Mouse (Mus musculus) myocyte (in vitro differentiated cells): ENCODE measurements around the gene Wnt1. TPM values are rescaled to one million over a fixed set of nuclear protein-coding genes. Genes with fewer than 3 reads are reported as not detected.
A peak's percentile ranks its signal among the peaks of the same experiment; 100 is the strongest.
"Not testable (repeated sequence)": the region's sequence is repeated elsewhere in the genome, so short reads cannot be mapped to it uniquely, and the experiment has no call there.

ENCODE experiments used
- H3K27me3 ChIP-seq: one replicate; pipeline ENCODE4 v1.6.1; 2011; ENCODE audit not compliant: control insufficient read depth, insufficient read depth, insufficient read length
- H3K36me3 ChIP-seq: one replicate; pipeline ENCODE4 v1.6.1; 2011; ENCODE audit not compliant: control insufficient read depth, insufficient read depth
- H3K4me2 ChIP-seq: one replicate; pipeline ENCODE4 v1.6.1; 2011; ENCODE audit warnings: low read depth, control low read depth
- H3K4me3 ChIP-seq: one replicate; pipeline ENCODE4 v1.5.1; 2011; ENCODE audit warnings: mild to moderate bottlenecking, control low read depth, moderate library complexity
- H3K79me2 ChIP-seq: one replicate; pipeline ENCODE4 v1.6.1; 2011; ENCODE audit not compliant: control insufficient read depth, insufficient read depth
- H3ac ChIP-seq: one replicate; pipeline ENCODE4 v1.6.1; 2011; ENCODE audit not compliant: control insufficient read depth, insufficient read length
- CEBPB ChIP-seq: IDR thresholded peaks from 2 replicates; pipeline ENCODE4 v1.6.1; 2011; ENCODE audit warnings: mild to moderate bottlenecking, moderate library complexity; ENCODE audit not compliant: poor library complexity, insufficient read depth, severe bottlenecking
- E2F4 ChIP-seq: IDR thresholded peaks from one replicate; pipeline ENCODE4 v1.6.1; 2011; ENCODE audit warnings: mild to moderate bottlenecking, control low read depth, moderate library complexity; ENCODE audit not compliant: insufficient read depth
- MAX ChIP-seq: IDR thresholded peaks from one replicate; pipeline ENCODE4 v1.6.1; 2011; ENCODE audit warnings: low read depth, mild to moderate bottlenecking, control low read depth
- MYOD1 ChIP-seq, 3 experiments: IDR thresholded peaks; one replicate each; pipeline ENCODE4 v1.6.1; 2011; ENCODE audit warnings: control low read depth in 2 of 3, low read depth in 2 of 3, mild to moderate bottlenecking in 2 of 3, moderate library complexity in 1 of 3; ENCODE audit not compliant: insufficient read length in 2 of 3, control insufficient read depth in 1 of 3
- MYOG ChIP-seq, 3 experiments: IDR thresholded peaks; one replicate each; pipeline ENCODE4 v1.6.1; 2011; ENCODE audit warnings: control low read depth in 2 of 3, low read depth in 2 of 3, mild to moderate bottlenecking in 2 of 3; ENCODE audit not compliant: insufficient read length in 2 of 3, control insufficient read depth in 1 of 3, insufficient read depth in 1 of 3
- POLR2A ChIP-seq: IDR thresholded peaks from one replicate; pipeline ENCODE4 v1.6.1; 2011; ENCODE audit warnings: low read depth, mild to moderate bottlenecking, control low read depth, moderate library complexity; ENCODE audit not compliant: insufficient read length
- POLR2AphosphoS2 ChIP-seq: IDR thresholded peaks from one replicate; pipeline ENCODE4 v1.6.1; 2011; ENCODE audit warnings: low read depth, control low read depth; ENCODE audit not compliant: insufficient read length
- REST ChIP-seq: IDR thresholded peaks from one replicate; pipeline ENCODE4 v1.6.1; 2011; ENCODE audit warnings: mild to moderate bottlenecking, control low read depth, moderate library complexity; ENCODE audit not compliant: insufficient read depth, insufficient read length
- SRF ChIP-seq: IDR thresholded peaks from one replicate; pipeline ENCODE4 v1.6.1; 2011; ENCODE audit warnings: low read depth; ENCODE audit not compliant: control insufficient read depth, insufficient read length
- TCF12 ChIP-seq: IDR thresholded peaks from one replicate; pipeline ENCODE4 v1.6.1; 2011; ENCODE audit warnings: mild to moderate bottlenecking, control low read depth; ENCODE audit not compliant: poor library complexity, insufficient read depth, severe bottlenecking
- TCF3 ChIP-seq: IDR thresholded peaks from one replicate; pipeline ENCODE4 v1.6.1; 2011; ENCODE audit warnings: low read depth, control low read depth; ENCODE audit not compliant: insufficient read length
- USF1 ChIP-seq: IDR thresholded peaks from one replicate; pipeline ENCODE4 v1.6.1; 2011; ENCODE audit warnings: low read depth, mild to moderate bottlenecking, control low read depth, moderate library complexity
- polyA plus RNA-seq: library from polyadenylated mRNA; unstranded; fragments of >200 nt; fragmentation: generic; extraction: Trizol; gene quantifications from one replicate; pipeline ENCODE4 v1.2.1, GENCODE M21; 2012; ENCODE audit warnings: missing spikeins

The Wnt1 gene
- polyA plus RNA-seq, result 0.06 TPM

- Histone ChIP-seq H3ac (no peak within 1 kb of the TSS), H3K27me3 (peaks cover 48% of the 10 kb centered on the region), H3K4me2 (peak within 1 kb of the TSS; percentile 54), H3K4me3 (no peak within 1 kb of the TSS), H3K79me2 (no peaks in the 10 kb centered on the region), H3K36me3 (no peaks in the 10 kb centered on the region)
- TF ChIP-seq MAX (no peak), TCF12 (no peak), MYOG (IDR thresholded peaks at IDR 0.05; ENCODE audit: control insufficient read depth in 1 of 3, insufficient read depth in 1 of 3, insufficient read length in 2 of 3, low read depth in 2 of 3) (peak in 1 of 3 experiments; percentile 18), SRF (no peak), POLR2AphosphoS2 (no peak), MYOD1 (IDR thresholded peaks at IDR 0.05; ENCODE audit: control insufficient read depth in 1 of 3, insufficient read length in 2 of 3, low read depth in 2 of 3) (peak in 1 of 3 experiments; percentile 36), USF1 (no peak)
Measured at GRCm38 (mm10) chr15:98789661-98790535, at the start of gene Wnt1. Wnt1 (plus strand) TSS chr15:98789857.

GRCm38 (mm10) chr15:98740219-98740618 is 49.4 kb upstream of the Wnt1 start:
- no peak overlapping the region for H3ac ChIP-seq
- H3K4me3 ChIP-seq, result no peak overlapping the region
- H3K4me2 ChIP-seq, result no peak overlapping the region
- TF ChIP-seq POLR2AphosphoS2 (no peak), SRF (no peak), POLR2A (no peak), TCF12 (no peak), MYOG (IDR thresholded peaks at IDR 0.05; ENCODE audit: control insufficient read depth in 1 of 3, insufficient read depth in 1 of 3, insufficient read length in 2 of 3, low read depth in 2 of 3) (no peak), REST (no peak), CEBPB (no peak)
- no peaks in the 10 kb centered on the region for H3K27me3 ChIP-seq
- peaks cover 26% of the 10 kb centered on the region for H3K79me2 ChIP-seq
- peaks cover 35% of the 10 kb centered on the region for H3K36me3 ChIP-seq

DNA sequence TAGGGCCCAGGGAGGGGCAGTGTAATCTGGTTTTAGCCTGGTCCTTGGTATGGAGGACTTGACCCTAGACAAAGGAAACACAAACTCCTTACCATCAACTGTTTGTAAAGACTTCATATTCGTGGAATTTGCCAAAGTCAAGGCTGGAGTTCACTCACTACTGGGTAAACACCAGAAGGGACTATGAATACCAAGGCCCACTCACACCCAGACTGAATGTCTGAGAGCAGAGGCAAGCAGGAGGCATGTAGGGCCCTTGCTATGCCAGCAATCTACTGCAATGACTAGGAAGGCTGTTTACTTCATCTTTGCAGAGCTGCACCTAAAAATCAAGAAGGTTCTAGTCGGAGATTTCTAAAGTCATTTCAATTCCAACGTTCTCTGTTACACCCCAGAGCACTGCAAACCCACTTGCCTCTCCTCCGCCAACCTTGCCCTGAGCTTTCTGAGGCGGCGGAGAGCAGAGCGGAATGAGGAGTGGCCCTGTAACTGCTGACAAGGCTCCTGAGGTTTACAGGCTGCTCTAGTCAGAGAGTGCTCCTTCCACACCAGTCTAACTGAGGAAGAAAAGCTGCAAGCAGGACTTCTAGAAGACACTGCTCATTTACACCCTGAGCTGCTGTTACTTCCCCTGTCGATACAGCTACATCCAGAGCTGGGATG is 46.8 kb upstream of the Wnt1 start:
- H3ac ChIP-seq, result no peak overlapping the region
- H3K36me3 ChIP-seq, result peaks cover 9% of the 10 kb centered on the region
- H3K79me2 ChIP-seq, result peaks cover 52% of the 10 kb centered on the region
- no peaks in the 10 kb centered on the region for H3K27me3 ChIP-seq
- TF ChIP-seq TCF3, result no peak
- no peak for TF ChIP-seq USF1
- TF ChIP-seq REST, result no peak
- no peak for TF ChIP-seq SRF
- no peak for TF ChIP-seq MYOG (IDR thresholded peaks at IDR 0.05; ENCODE audit: control insufficient read depth in 1 of 3, insufficient read depth in 1 of 3, insufficient read length in 2 of 3, low read depth in 2 of 3)
- no peak for TF ChIP-seq E2F4
- no peak for TF ChIP-seq MYOD1 (IDR thresholded peaks at IDR 0.05; ENCODE audit: control insufficient read depth in 1 of 3, insufficient read length in 2 of 3, low read depth in 2 of 3)
- no peak for TF ChIP-seq TCF12
- TF ChIP-seq POLR2AphosphoS2, result no peak
- no peak for TF ChIP-seq CEBPB
- no peak for TF ChIP-seq POLR2A
- no peak overlapping the region for H3K4me3 ChIP-seq
- no peak overlapping the region for H3K4me2 ChIP-seq

DNA sequence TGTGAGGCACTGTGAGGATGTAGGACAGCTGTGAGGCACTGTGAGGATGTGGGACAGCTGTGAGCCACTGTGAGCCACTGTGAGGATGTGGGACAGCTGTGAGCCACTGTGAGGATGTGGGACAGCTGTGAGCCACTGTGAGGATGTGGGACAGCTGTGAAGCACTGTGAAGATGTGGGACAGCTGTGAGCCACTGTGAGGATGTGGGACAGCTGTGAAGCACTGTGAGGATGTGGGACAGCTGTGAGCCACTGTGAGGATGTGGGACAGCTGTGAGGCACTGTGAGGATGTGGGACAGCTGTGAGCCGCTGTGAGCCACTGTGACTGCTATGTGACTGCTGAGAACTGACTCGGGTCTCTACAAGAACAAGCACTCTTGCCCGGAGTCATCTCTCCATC is 45.8 kb upstream of the Wnt1 start:
- not testable (repeated sequence) for H3K27me3 ChIP-seq, H3K36me3 ChIP-seq, H3K4me2 ChIP-seq, H3K4me3 ChIP-seq, H3ac ChIP-seq
- TF ChIP-seq MYOG (IDR thresholded peaks at IDR 0.05; ENCODE audit: control insufficient read depth in 1 of 3, insufficient read depth in 1 of 3, insufficient read length in 2 of 3, low read depth in 2 of 3), result peak in 2 of 3 experiments; percentile 61 to 68
- peak; percentile 4 to 84 (median 79) for TF ChIP-seq MYOD1 (IDR thresholded peaks at IDR 0.05; ENCODE audit: control insufficient read depth in 1 of 3, insufficient read length in 2 of 3, low read depth in 2 of 3)
- TF ChIP-seq TCF12, result peak; percentile 74
- TF ChIP-seq TCF3, result peak; percentile 82
- H3K79me2 ChIP-seq, result peaks cover 60% of the 10 kb centered on the region
